Mouse (Mus musculus) intestine, postnatal 0 days (tissue): ENCODE measurements around the gene Cpsf6. TPM values are rescaled to one million over a fixed set of nuclear protein-coding genes. Genes with fewer than 3 reads are reported as not detected.
A peak's percentile ranks its signal among the peaks of the same experiment; 100 is the strongest.

Experiments
- ATAC-seq: fragments of 200-750 bp; cut with Nextera tagmentation; 2 replicates; pipeline ENCODE4 v1.8.0; 2017; ENCODE audit warnings: mild to moderate bottlenecking, moderate TSS enrichment, moderate library complexity
- H3K27ac ChIP-seq: fragments of 300-500 bp; sonication (generic); 2 replicates; pipeline ENCODE4 v1.5.1; 2014; ENCODE audit warnings: mild to moderate bottlenecking, low read depth, low read length, moderate library complexity
- H3K27me3 ChIP-seq: fragments of 300-500 bp; sonication (generic); replicated peaks from 2 replicates; pipeline ENCODE4 v1.6.1; 2014; ENCODE audit warnings: low read length, mixed read lengths; ENCODE audit not compliant: control insufficient read depth, insufficient read depth
- H3K36me3 ChIP-seq: fragments of 300-500 bp; sonication (generic); 2 replicates; pipeline ENCODE4 v1.6.1; 2014; ENCODE audit warnings: mild to moderate bottlenecking, moderate library complexity; ENCODE audit not compliant: control insufficient read depth, insufficient read depth
- H3K4me1 ChIP-seq: fragments of 300-500 bp; sonication (generic); replicated peaks from 2 replicates; pipeline ENCODE4 v1.6.1; 2014; ENCODE audit warnings: antibody characterized with exemption, low read length, mixed read lengths; ENCODE audit not compliant: control insufficient read depth, insufficient read depth
- H3K4me2 ChIP-seq: fragments of 300-500 bp; sonication (generic); replicated peaks from 2 replicates; pipeline ENCODE4 v1.6.1; 2014; ENCODE audit warnings: low read depth, mild to moderate bottlenecking, moderate library complexity
- H3K4me3 ChIP-seq: fragments of 300-500 bp; sonication (generic); 2 replicates; pipeline ENCODE4 v1.5.1; 2014; ENCODE audit warnings: low read depth, low read length
- H3K9ac ChIP-seq: fragments of 300-500 bp; sonication (generic); 2 replicates; pipeline ENCODE4 v1.6.1; 2014; ENCODE audit warnings: mild to moderate bottlenecking, low read depth, low read length
- H3K9me3 ChIP-seq: fragments of 300-500 bp; sonication (generic); 2 replicates; pipeline ENCODE4 v1.6.1; 2016; ENCODE audit warnings: mixed run types; ENCODE audit not compliant: control insufficient read depth
- CTCF ChIP-seq: sonication (generic); IDR thresholded peaks from 2 replicates; pipeline ENCODE4 v1.5.1; 2016; ENCODE audit warnings: low read depth, mild to moderate bottlenecking, control low read depth, antibody characterized with exemption, moderate library complexity
- WGBS: fragments of 180-500 bp; shearing (Covaris S2); extraction: QIAGEN DNeasy Blood & Tissue Kit; methylation state at CpG from one replicate; pipeline ENCODE4 v1.1.7; 2014; 5-methylcytosine and 5-hydroxymethylcytosine counted together
- polyA plus RNA-seq: library from polyadenylated mRNA; unstranded; fragments of >200 nt; fragmentation: Nextera tagmentation; extraction: Ambion mirVana; gene quantifications from 2 replicates; pipeline ENCODE4 v1.2.1, GENCODE M21; 2015

Gene Cpsf6
- polyA plus RNA-seq, 1 experiment from 2014 or later = 41.2 TPM

DNA sequence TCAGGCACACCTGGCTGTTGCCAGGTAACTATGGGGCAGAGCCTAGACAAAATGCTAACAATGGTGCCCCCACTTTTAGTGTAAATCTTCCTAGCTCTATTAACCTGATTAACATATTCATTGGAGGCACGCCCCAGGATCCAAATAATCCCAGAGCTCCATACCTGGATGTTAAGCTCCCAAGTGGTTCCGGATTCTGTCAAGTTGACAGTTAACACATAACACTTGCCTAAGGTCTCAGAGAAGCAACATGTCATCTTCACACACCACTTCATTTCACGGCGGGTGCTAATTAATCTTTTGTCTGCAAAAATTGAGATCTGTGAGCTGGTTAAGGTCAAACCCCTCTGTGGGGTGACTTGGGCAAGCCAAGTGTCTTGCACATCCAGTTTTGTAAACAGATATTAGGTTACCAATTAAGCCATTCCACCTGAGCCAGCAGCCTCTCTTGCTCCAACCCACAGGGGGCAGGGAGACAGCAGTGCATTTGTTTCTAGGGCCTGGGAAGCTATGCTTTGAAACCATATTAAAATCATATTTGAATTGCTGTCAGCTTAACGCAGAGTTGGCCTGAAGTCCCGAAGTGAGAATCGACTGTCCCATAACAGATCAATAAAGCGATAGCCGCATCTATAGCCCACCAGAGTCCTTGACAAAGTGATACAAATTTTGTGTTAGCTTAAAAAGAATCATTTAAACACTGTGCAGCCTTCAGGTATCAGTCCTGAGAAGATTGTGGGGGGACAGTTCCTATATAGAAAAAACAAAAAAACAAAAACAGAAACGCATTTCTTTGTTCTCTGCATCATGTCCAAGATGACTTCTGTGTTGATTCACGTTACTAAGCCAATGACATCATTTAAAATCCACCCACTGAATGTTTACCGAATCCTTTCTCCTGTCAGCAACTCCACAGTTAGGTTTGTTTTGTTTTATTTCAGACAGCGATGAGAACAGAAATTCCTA, 34.0 kb upstream of the Cpsf6 start:
- Histone ChIP-seq H3K4me1 (no peaks in the 10 kb centered on the region), H3K4me2 (no peak overlapping the region), H3K27me3 (no peaks in the 10 kb centered on the region), H3K36me3 (no peaks in the 10 kb centered on the region), H3K4me3 (no peak overlapping the region), H3K27ac (no peak overlapping the region), H3K9ac (no peak overlapping the region), H3K9me3 (no peaks in the 10 kb centered on the region)
- 68% methylated on average over 13 of the region's 13 CpGs for WGBS
- no peak for TF ChIP-seq CTCF
- ATAC-seq = no peak

- no peaks in the 10 kb centered on the region for H3K36me3 ChIP-seq
- 64% methylated on average over 7 of the region's 7 CpGs for WGBS
- TF ChIP-seq CTCF = no peak
- 0 out of 2 replicates have a peak overlapping the region, but pooled peaks have one; percentile 6 for H3K4me2 ChIP-seq
- H3K4me3 ChIP-seq = no peak overlapping the region
- no peaks in the 10 kb centered on the region for H3K27me3 ChIP-seq
- H3K4me1 ChIP-seq = no peaks in the 10 kb centered on the region
- H3K27ac ChIP-seq = no peak overlapping the region
- H3K9me3 ChIP-seq = no peaks in the 10 kb centered on the region
- no peak overlapping the region for H3K9ac ChIP-seq
- ATAC-seq = peak; percentile 64
Observed at GRCm38 (mm10) chr10:117412474-117413057, 32.8 kb upstream of the Cpsf6 start.

DNA sequence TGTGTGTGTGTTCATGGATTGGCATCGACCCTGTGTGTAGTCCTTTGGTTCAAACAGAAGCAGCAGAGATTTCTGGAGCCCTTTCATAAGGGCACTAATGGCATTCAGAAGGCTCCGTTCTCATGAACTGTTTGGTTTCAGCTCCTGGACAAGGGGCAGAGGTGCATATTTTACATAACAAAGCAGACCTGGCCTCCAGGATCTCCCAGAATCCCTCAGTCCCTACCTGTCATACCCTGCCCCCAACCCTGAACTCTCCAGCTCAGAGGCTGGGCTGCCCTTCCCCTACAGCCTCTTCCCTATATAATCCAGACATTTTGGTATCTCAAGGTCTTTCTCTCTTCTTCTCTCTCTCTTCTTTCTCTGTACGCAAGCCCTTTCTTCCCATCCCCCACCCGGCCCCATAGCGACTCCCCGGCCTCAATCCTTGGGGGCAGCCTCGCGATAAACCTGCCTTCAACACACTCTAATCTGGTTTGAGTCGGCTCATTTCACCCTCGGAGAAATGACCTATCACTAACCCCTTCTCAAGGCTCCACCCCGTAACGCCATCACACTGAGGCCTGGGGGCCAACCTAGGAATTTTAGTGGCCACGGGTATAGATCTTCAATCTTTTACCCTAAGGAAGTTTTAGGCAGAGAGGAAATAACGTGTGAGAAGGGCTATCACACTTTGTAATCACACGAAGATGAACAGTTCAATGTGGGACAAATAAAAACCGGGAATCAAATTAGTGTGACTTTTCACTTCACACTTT, 32.1 kb upstream of the Cpsf6 start:
- no peaks in the 10 kb centered on the region for H3K36me3 ChIP-seq
- no peak for TF ChIP-seq CTCF
- H3K4me2 ChIP-seq = 0 out of 2 replicates have a peak overlapping the region, but pooled peaks have one; percentile 6
- no peaks in the 10 kb centered on the region for H3K4me1 ChIP-seq
- H3K9me3 ChIP-seq = no peaks in the 10 kb centered on the region
- no peak overlapping the region for H3K27ac ChIP-seq
- no peak overlapping the region for H3K9ac ChIP-seq
- 39% methylated on average over 16 of the region's 16 CpGs for WGBS
- H3K27me3 ChIP-seq = no peaks in the 10 kb centered on the region
- no peak overlapping the region for H3K4me3 ChIP-seq
- no peak for ATAC-seq

- Histone ChIP-seq H3K27me3 (no peaks in the 10 kb centered on the region), H3K27ac (no peak overlapping the region), H3K36me3 (no peaks in the 10 kb centered on the region), H3K9ac (no peak overlapping the region), H3K4me3 (no peak overlapping the region), H3K9me3 (no peaks in the 10 kb centered on the region), H3K4me1 (no peaks in the 10 kb centered on the region), H3K4me2 (no peak overlapping the region)
- TF ChIP-seq CTCF = no peak
- 76% methylated on average over 6 of the region's 6 CpGs for WGBS
- ATAC-seq = no peak
Observed at GRCm38 (mm10) chr10:117411131-117411530, 31.3 kb upstream of the Cpsf6 start.

DNA sequence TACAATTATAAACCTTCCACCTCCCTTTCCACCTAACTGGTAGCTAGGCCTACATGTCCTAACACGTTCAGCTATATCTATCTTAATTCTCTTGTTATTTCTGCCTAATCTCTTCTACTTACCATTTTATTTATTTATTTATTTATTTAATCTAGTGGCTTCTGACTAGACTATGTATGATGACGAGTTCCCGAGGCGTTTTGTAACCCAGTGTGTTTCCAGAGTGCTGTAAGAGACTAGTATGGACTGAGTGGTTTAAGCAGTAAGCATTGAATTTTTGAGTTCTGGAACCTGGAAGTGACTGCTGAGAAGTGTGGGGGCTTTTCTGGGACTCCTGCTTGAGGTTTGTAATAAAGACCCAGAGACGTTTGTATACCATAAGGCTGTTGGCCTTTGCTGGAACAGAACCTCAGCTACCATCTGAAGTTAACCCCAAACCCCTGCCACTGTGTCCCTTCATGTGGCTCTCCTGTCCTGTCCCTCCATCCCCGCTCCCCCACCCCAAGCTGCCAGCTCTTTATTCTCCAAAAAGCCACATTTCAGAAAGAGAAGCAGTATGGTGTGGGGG, 30.8 kb upstream of the Cpsf6 start:
- 90% methylated on average over 6 of the region's 6 CpGs for WGBS
- H3K9me3 ChIP-seq = no peaks in the 10 kb centered on the region
- no peaks in the 10 kb centered on the region for H3K4me1 ChIP-seq
- no peaks in the 10 kb centered on the region for H3K27me3 ChIP-seq
- no peak overlapping the region for H3K9ac ChIP-seq
- no peaks in the 10 kb centered on the region for H3K36me3 ChIP-seq
- H3K27ac ChIP-seq = no peak overlapping the region
- TF ChIP-seq CTCF = no peak
- ATAC-seq = no peak
- no peak overlapping the region for H3K4me2 ChIP-seq
- H3K4me3 ChIP-seq = no peak overlapping the region
